Mouse (Mus musculus) regulatory T cell (primary cell): ENCODE results near the gene Setd6.

Source experiments
- in situ Hi-C: fragments of 300-600 bp; cut with MboI, MseI; formaldehyde crosslinking; loops from one replicate; pipeline ENCODE4 v1.15.1; 2025; ENCODE audit warnings: high pct_unique_total_duplicates

Setd6 gene

DNA sequence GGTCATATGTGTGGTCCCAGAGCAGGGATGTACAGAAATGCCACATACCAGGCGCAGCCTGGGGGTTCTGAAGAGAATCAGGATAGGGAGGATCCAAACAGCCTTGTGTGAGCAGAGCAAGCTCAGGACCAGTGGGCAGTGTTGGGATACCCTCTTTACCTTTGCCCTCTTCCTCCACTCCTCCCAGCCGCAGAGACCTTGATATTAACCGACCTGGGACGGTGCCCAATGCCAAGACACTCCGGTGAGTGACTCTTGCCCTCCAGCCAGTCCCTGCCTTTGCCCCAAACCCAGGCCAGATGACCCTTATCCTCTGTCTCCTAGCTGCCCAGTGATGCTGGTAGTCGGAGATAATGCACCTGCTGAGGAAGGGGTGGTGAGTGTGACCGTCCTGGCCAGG is 6.1 kb upstream of the Setd6 start:
- in situ Hi-C loops: no loop called here

DNA sequence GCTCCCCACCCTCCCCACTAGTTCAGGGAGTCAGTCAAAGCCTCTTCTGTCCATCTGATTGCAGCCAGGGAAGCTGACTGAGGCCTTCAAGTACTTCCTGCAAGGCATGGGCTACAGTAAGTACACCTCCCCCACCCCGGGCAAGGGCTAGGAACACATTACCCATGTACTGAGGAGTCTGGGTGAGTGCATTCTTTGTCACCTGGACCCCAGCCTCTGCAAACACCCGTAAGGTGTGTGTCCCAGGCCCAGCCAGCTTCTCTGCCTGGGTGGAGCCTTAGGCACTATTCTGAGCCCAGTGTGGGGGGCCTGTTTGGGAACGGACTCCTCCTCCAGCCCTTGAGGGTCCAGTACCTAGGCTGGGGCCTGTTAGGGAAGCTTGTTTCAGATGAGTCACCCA is 4.7 kb upstream of the Setd6 start:
- in situ Hi-C loops: no loop called here

DNA sequence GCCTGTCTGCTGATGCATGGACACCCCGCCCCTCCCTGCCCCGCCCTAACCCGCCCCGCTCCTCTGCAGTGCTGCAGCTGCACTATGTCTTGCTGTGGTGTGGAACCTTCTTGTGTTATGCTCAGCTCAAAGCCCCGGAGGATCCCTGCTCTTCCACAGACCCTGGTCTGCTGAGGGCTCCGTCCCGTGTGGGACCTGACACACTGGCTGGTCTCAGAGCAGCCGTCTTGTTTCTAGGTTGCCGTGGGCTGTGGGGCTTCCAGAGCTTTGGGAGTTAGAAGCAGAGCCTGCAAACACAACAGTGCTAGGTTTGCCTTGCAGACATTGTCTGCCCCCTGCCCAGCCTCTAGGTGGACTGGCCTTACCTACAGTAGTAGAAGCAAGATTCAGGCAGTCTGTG is 3.3 kb upstream of the Setd6 start:
- in situ Hi-C loops: no loop called here

DNA sequence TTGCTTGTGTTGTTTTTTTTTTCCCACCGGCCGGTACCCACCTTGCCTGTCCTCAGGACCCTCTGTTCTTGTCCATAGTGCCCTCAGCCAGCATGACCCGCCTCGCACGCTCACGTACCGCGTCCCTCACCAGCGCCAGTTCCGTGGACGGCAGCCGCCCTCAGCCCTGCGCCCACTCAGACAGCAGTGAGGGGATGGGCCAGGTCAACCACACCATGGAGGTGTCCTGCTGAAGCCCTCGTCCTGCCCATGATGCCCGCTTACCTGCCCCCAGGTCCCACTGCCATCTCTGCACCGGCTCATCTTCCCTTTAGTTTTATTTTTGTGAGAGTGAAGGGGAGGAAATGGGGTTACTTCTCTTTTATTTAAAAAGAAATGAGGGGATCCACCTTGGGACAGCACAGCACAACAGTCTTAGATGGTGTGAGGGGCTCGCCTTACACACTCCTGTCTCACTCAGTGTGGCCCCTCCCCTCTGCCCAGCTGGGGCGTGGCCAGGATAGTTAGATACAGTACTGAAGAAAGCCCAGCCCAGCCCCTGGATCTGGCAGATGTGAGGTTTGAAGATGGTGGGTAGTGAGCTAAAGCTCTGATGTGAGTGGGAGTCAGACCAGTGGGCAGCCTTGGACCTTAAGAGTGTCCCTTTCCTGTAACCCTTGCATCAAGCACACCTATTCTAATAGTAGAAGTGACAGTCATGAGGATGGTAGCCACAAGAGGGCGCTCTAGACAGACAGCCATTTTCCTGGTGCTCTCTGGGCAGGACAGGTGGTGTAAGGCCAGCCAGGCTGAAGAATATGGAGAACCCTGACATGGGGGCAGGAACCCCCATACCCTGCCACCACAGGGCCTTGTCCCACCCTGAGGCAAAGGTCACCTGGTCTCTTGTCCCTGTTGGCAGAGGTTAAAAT is 2.3 kb upstream of the Setd6 start:
- in situ Hi-C loops: no loop called here

DNA sequence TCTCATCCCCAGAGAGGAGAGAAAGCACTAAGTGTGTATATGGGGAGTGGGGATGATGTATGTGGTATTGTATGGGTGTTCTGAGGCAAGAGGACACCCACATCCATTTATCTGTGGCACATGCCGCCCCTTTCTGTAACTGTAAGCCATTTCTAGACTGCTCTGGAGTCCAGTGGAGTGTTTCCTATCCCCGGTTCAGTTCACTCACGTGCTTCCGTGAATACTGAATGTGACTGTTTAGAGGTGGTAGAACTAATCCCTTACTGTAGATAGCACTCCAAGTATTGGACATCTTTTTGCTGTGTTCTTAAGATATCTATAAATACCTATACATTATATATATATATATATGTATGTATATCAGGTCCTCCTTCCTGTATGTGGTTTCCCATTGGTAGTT is 1.3 kb upstream of the Setd6 start:
- in situ Hi-C loops: no loop called here

DNA sequence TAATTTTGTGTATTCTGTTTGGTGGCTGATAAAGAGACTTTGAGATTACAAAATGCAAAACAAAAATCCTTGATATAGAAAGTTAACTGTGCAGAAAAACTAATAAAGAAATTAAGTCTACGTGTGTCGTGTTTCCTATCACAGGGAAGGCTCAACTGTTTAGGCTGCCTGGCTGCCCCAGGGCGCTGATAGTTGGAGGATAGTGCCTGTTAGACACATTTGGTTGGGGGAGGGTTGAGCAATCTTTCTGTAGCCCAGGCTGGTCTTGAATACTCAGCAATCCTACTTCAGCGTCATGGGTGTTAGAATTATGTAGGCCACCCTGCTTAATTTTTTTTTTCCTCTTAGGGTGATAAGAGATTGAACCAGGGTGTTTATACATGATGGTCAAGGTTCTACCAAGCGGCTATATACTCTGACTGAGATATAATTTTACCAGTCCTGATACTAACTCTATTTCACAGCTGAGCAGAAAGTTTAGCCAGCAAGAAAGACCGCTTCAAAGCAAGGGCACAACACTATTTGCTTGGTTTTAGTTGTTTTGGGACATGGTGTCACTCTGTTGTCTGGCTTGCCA is 756 bp upstream of the Setd6 start:
- in situ Hi-C loops: no loop called here

DNA sequence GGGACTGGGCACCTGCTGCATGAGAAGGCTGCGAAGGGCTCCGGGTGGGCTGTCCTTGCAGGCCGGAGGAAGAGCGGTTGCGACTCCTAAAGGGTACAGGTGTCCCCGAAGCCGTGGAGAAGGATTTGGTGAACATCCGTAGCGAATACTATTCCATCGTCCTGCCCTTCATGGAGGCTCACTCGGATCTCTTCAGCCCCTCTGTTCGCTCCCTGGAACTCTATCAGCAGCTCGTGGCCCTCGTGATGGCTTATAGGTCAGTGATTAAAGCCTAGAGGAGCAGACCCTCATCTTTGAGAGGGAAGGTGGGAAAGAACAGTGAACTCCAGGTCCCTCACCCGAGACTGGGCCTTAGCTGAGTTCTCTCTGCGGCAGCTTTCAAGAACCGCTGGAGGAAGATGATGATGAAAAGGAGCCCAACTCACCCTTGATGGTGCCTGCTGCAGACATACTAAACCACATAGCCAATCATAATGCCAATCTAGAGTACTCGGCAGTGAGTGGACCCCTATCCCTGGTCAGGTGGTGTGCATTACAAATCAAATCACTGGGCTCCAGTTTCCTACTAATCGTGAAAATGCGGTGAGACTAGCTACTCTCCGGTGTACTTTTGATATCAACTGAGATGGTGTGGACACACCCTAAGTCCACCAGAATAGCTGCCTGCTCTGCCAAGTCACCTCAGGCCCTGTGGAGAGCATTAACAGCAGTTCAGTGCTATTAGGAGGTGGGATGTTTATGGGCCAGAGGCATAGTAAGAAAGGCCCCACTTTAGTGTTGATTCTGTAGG is 1.1 kb downstream of the Setd6 start:
- in situ Hi-C loops: no loop called here

DNA sequence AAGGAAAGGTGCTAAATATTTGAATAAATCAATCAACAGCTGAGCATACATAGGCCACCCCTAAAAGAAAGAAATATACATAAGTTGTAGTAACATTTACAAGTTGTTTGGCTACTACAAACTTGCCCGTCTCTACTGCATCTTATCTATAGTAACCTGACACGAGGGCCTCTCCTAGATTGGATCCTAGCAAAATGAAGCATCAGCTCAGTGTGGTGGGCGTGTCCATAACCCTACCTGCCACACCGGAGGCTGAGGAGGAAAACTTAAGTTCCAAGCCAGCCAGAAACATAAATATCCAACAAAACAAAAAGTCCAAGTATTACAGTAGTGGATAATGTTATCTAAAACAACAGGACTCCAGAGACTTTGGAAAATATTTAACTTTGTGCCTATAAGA is 11.9 kb downstream of the Setd6 start:
- in situ Hi-C loops: no loop called here

DNA sequence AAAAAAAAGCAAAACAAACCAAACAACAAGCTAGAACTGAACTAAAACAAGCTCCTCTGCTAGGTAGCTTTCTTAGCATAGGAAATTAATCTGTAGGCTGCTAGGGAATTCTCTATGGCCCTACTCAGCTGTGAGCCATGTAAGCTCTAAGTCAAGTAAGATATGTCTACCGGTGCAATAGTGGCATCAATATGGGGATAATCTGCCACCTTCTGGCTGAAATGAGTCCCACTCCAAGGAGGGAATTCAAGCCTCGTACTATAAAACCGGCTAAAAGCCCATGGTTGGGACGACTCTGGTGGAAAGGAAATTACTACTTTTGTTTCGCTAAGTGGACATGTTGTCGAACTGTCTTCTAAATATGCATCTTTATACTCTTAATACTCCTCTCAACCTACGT is 22.9 kb downstream of the Setd6 start:
- in situ Hi-C loops: loop anchor here (10.0 kb wide), 1 partner anchor 284 kb away; no protein-coding TSS in a partner anchor

DNA sequence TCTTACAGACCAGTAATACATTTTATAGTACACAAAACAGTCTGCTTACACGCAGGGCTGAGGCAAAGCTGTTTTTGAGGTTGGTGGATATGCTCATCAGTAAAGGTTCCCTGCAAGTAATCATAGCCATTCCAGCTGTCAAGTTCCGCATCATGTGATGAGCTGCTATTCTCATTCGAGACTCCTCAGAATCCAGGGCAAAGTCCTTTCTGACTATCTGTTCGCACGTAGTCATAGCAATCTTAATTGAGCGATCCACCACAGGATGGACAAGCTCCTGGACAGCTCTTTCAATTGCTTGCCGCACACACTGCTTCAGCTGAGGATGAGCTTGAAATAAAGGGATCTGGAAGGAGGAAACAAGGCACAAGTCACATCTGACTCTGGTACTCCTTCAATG is 26.1 kb downstream of the Setd6 start:
- in situ Hi-C loops: no loop called here

DNA sequence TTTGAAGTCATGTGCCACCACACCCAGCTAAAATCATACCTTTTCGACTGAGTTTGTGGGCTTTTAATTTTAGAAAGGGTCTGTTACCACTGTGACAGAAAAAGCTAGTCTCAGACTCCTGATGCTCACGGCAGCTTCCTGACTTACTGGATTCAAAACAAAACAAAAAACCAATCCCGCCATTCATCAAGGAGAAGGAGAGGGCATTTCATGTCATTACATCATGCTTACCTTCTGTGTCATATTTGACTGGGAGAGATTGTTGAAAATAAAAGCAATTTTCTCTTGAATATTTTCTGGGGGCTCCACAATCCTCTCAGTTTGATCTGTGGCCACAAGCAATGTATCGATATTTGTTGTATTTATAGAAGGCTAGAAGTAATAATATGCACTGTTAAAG is 32.3 kb downstream of the Setd6 start:
- in situ Hi-C loops: no loop called here

DNA sequence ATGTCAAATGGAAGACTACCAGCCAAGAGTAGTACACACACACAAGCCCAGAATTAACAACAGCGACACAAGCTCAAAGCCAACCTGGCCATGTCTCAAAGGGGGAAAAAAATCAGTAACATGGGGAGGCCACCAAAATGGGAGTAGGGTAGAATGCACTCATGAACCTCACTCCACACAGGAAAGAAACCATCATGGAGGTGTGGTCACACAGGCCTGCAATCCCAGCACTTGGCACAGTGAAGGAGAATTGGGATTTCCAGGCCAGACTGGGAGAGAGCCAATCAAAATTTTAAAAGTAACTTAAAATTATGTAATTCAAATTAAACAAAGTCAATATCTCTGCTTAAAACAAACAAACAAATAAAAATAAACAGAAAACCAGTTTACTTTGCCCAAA is 36.2 kb downstream of the Setd6 start:
- in situ Hi-C loops: no loop called here

DNA sequence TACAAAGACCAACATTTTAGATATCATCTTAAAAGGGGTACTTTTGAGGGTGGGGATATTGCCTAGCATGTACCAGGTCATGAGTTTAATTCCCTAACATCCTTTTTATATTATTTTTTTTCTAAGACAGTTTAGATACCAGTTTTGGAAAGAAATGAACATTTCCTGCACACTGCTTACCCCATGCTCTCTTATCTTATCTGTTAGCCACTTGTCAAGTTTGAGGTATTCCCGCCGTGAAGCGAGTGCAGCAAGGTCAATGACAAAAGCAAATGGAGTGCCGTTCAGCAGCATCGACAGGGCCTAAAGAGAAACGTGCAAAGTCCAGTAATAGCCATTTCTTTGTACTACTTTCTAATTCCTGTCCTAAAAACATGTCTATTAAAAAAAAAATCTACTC is 44.6 kb downstream of the Setd6 start:
- in situ Hi-C loops: no loop called here

DNA sequence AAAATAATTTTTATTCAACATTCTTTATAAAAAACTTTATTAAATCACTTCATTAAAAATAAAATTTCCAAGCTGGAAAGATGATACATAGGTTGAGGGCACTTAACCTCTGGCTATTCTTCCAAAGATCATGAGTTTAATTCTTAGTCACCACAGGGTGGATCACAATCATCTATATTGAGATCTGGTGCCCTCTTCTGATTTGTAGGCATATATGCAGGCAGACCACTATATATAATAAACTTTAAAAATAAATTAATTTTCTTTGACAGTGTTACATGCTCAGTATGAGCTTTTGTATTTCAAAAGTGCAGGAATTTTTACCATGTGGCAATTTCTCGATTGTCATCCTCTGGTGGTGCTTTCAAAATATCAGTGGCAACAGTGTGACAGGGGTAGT is 48.5 kb downstream of the Setd6 start:
- in situ Hi-C loops: no loop called here
